Mouse (Mus musculus) forebrain, embryonic 16.5 days (tissue): Measurements from ENCODE around the gene Slc6a5. TPM values are rescaled to one million over a fixed set of nuclear protein-coding genes. Genes with fewer than 3 reads are reported as not detected.

ENCODE experiments used
- ATAC-seq: fragments of 200-750 bp; cut with Nextera tagmentation; 2 replicates; pipeline ENCODE4 v1.8.0; 2017; ENCODE audit warnings: mild to moderate bottlenecking, moderate library complexity
- H3K27ac ChIP-seq: fragments of 300-500 bp; sonication (generic); 2 replicates; pipeline ENCODE4 v1.5.1; 2014; ENCODE audit warnings: low read length, control low read depth
- H3K27me3 ChIP-seq: fragments of 300-500 bp; sonication (generic); replicated peaks from 2 replicates; pipeline ENCODE4 v1.6.1; 2014; ENCODE audit warnings: low read length; ENCODE audit not compliant: control insufficient read depth, insufficient read depth
- H3K36me3 ChIP-seq: fragments of 300-500 bp; sonication (generic); 2 replicates; pipeline ENCODE4 v1.6.1; 2014; ENCODE audit not compliant: control insufficient read depth, insufficient read depth
- H3K4me1 ChIP-seq: fragments of 300-500 bp; sonication (generic); replicated peaks from 2 replicates; pipeline ENCODE4 v1.6.1; 2014; ENCODE audit warnings: low read length; ENCODE audit not compliant: control insufficient read depth, insufficient read depth
- H3K4me2 ChIP-seq: fragments of 300-500 bp; sonication (generic); 2 replicates; pipeline ENCODE4 v1.6.1; 2014; ENCODE audit warnings: mild to moderate bottlenecking, low read length, control low read depth
- H3K4me3 ChIP-seq: fragments of 300-500 bp; sonication (generic); replicated peaks from 2 replicates; pipeline ENCODE4 v1.5.1; 2014; ENCODE audit warnings: mild to moderate bottlenecking, low read length, control low read depth
- H3K9ac ChIP-seq: fragments of 300-500 bp; sonication (generic); replicated peaks from 2 replicates; pipeline ENCODE4 v1.6.1; 2014; ENCODE audit warnings: low read depth, low read length, control low read depth
- H3K9me3 ChIP-seq: fragments of 300-500 bp; sonication (generic); 2 replicates; pipeline ENCODE4 v1.6.1; 2016; ENCODE audit warnings: low read length; ENCODE audit not compliant: control insufficient read depth
- WGBS: fragments of 180-500 bp; shearing (Covaris S2); extraction: QIAGEN DNeasy Blood & Tissue Kit; methylation state at CpG from one replicate; pipeline ENCODE4 v1.1.7; 2014; 5-methylcytosine and 5-hydroxymethylcytosine counted together
- polyA plus RNA-seq: library from polyadenylated mRNA; unstranded; fragments of >200 nt; fragmentation: Nextera tagmentation; extraction: Ambion mirVana; gene quantifications from 2 replicates; pipeline ENCODE4 v1.2.1, GENCODE M21; 2015

Gene Slc6a5
- polyA plus RNA-seq, 1 experiment from 2014 or later = not detected

- H3K27ac ChIP-seq = no peak overlapping the region
- 12% methylated on average over 16 of the region's 16 CpGs for WGBS
- no peaks in the 10 kb centered on the region for H3K9me3 ChIP-seq
- peaks cover 14% of the 10 kb centered on the region for H3K4me1 ChIP-seq
- no peak overlapping the region for H3K4me3 ChIP-seq
- H3K9ac ChIP-seq = no peak overlapping the region
- peak; percentile 74 for ATAC-seq
- peak overlapping the region; percentile 30; the same call in 1 of the 2 replicates for H3K4me2 ChIP-seq
- no peaks in the 10 kb centered on the region for H3K27me3 ChIP-seq
- H3K36me3 ChIP-seq = no peaks in the 10 kb centered on the region
Measured at GRCm38 (mm10) chr7:49882694-49883389, 27.1 kb upstream of the Slc6a5 start.

GRCm38 (mm10) chr7:49887776-49888390 is 22.1 kb upstream of the Slc6a5 start:
- no peak overlapping the region for H3K4me2 ChIP-seq
- no peaks in the 10 kb centered on the region for H3K36me3 ChIP-seq
- no peaks in the 10 kb centered on the region for H3K27me3 ChIP-seq
- no peaks in the 10 kb centered on the region for H3K9me3 ChIP-seq
- WGBS = 78% methylated on average over 2 of the region's 2 CpGs
- no peak overlapping the region for H3K27ac ChIP-seq
- no peak overlapping the region for H3K9ac ChIP-seq
- H3K4me1 ChIP-seq = peaks cover 3% of the 10 kb centered on the region; the same call in 1 of the 2 replicates
- ATAC-seq = no peak
- H3K4me3 ChIP-seq = no peak overlapping the region

DNA sequence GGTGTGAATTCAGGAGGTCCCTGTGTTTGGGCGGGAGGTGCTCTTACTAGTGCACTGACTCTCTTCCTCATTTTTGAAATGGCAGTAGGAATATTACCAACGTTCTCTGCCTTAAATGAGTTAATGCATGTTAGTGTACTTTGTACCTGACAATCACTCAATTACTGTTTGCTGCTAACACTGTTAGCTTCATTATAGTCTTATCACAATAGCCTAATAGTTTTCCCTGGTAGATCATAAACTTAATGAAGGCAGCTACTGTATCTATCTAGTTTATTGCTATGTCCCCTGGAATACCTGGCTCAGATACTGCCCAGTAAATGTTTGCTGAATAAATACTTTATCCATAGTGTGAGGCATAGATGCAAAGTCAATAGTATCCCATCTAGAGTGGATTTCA is 15.2 kb upstream of the Slc6a5 start:
- Histone ChIP-seq H3K36me3 (no peaks in the 10 kb centered on the region), H3K4me2 (no peak overlapping the region), H3K9me3 (no peaks in the 10 kb centered on the region), H3K4me1 (no peaks in the 10 kb centered on the region), H3K27me3 (no peaks in the 10 kb centered on the region; the same call in 1 of the 2 replicates), H3K9ac (no peak overlapping the region), H3K27ac (no peak overlapping the region), H3K4me3 (no peak overlapping the region)
- no peak for ATAC-seq
- WGBS = 72% methylated on average over 2 of the region's 2 CpGs

DNA sequence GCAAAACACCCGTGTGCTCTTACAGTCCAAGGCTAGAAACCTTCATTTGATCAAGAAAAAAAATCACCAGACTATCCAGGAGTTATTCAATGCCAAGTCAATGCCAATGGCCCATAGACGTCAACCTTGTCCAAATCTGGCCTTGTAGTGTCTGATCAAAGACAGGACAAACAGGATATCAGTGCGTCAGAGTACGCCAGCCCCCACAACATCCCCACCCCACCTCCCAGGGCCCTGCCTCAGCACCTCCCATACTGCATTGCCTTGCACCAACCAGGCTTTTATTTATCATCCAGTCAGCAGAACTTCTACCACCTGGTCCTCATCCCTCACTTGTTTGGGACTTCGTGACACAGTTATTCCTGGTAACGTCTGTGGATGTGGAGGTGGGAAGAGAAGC is 14.7 kb upstream of the Slc6a5 start:
- Histone ChIP-seq H3K9ac (no peak overlapping the region), H3K9me3 (no peaks in the 10 kb centered on the region), H3K27ac (no peak overlapping the region), H3K4me3 (no peak overlapping the region), H3K4me2 (no peak overlapping the region), H3K4me1 (no peaks in the 10 kb centered on the region), H3K36me3 (no peaks in the 10 kb centered on the region), H3K27me3 (no peaks in the 10 kb centered on the region; the same call in 1 of the 2 replicates)
- 80% methylated on average over 6 of the region's 6 CpGs for WGBS
- no peak for ATAC-seq

DNA sequence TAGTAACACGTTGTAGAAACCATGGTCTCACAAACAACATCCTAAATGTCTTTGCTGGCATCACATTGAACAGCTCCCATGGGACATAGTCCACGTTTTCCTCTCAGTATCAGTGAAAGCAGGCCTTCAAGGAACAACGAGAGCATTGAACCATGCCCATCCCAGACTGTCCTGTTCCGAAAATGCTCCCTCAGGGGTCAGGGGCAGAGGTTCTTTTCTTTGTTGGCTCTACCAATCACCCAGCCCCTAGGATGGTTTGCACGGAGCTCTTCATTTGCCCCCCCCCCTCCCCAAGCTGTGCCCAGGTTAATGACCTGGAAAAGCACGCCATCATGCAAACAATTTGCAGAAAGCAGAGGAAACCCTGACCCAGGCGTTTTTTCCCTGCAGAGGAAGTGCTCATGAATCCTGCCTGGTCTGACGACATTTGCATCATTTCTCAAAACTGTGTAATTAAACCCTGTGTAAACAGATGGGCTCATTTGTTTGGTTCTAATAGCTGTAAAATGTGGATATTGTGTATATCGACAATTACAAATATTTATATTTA is 7.9 kb upstream of the Slc6a5 start:
- Histone ChIP-seq H3K4me3 (no peak overlapping the region), H3K36me3 (no peaks in the 10 kb centered on the region), H3K4me2 (no peak overlapping the region), H3K27ac (no peak overlapping the region), H3K27me3 (peaks cover 41% of the 10 kb centered on the region), H3K9me3 (no peaks in the 10 kb centered on the region), H3K4me1 (no peaks in the 10 kb centered on the region), H3K9ac (no peak overlapping the region)
- WGBS = 36% methylated on average over 9 of the region's 9 CpGs
- ATAC-seq = no peak

DNA sequence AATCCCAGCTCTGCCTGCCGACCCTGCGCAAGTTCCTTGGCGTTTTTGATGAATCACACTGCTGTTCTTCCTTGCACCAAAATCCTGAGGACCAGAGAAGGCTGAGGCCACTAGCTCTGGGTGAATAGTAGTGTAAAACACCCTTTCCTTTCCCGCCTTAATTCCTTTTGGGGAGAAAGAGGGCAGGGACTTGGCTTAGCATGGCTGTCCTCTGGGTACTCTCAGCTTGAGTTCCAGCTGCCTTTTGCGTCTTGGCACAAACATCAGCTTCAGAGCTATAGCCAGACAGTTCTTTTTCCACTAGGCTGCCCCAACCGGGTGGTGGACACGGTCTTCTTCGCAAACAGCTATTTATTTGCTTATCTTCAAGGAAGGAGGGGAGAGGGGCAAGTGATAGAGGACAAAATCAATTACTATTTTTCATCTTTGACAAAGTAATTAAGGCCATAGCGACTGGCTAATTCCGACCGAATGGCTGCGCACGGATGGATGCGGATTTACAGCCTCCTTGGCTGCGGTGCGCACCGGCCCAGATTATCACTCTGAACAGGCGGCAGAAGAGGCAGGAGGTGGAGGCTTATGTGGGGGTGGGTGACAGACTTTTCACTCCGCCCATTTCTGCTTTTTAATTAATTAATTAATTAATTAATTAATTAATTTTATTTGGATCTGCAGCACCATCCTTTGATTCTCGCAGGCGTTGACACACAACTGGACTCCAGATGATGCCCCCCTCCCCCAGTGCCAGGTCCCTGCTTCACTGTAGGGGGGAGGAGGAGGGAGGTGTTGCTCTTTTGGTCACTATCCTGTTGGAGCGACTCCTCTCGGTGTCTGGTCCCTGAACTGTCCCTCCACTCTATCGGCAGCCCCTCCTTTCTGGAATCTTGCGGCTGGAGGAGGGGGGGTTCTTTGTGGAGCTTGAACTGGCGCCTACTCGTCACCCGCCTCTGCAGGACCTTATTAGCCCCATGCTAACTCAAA is 2.5 kb upstream of the Slc6a5 start:
- H3K4me1 ChIP-seq = peaks cover 6% of the 10 kb centered on the region
- no peak overlapping the region for H3K4me2 ChIP-seq
- WGBS = 2% methylated on average over 28 of the region's 28 CpGs
- no peaks in the 10 kb centered on the region for H3K36me3 ChIP-seq
- no peak overlapping the region for H3K27ac ChIP-seq
- H3K9me3 ChIP-seq = no peaks in the 10 kb centered on the region
- H3K9ac ChIP-seq = no peak overlapping the region
- ATAC-seq = no peak; the same call in 1 of the 2 replicates
- no peak overlapping the region for H3K4me3 ChIP-seq
- H3K27me3 ChIP-seq = peaks cover 75% of the 10 kb centered on the region

DNA sequence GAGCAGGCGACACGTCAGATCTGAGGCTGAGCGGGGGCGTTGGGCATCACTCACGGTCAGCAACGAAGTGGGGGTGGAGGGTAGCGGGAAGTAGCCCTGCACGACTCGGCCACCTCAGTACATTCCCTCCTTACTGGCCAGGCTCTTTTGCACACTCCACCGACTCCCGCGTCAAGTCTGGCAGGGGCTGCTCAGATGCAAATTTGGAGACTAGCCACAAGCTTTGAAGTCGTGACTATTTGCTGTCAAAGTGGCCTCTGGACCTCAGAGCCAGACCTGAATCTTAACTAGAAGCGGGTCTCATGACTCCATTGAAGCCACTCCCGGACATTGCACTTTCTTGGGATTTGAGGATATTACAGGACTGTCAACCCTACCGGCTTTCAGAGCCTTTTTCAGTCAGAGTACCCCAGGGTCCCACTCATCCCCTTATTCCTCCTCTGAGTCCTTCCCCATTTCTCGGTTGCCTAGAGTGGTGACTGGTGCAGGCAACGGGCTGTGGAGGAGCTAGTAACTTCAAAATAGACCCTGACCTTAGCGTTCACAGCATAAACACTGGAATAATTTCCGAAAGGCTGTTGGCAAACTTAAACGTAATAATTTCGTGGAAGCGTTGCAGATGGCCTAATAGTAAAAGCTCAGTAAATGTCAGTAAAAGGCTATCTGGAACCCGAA is 1.6 kb upstream of the Slc6a5 start:
- H3K9me3 ChIP-seq = no peaks in the 10 kb centered on the region
- WGBS = under 1% methylated on average over 24 of the region's 24 CpGs
- ATAC-seq = no peak
- H3K4me2 ChIP-seq = no peak overlapping the region
- no peaks in the 10 kb centered on the region for H3K36me3 ChIP-seq
- no peak overlapping the region for H3K9ac ChIP-seq
- peaks cover 6% of the 10 kb centered on the region for H3K4me1 ChIP-seq
- H3K27ac ChIP-seq = no peak overlapping the region
- peaks cover 81% of the 10 kb centered on the region for H3K27me3 ChIP-seq
- H3K4me3 ChIP-seq = no peak overlapping the region

DNA sequence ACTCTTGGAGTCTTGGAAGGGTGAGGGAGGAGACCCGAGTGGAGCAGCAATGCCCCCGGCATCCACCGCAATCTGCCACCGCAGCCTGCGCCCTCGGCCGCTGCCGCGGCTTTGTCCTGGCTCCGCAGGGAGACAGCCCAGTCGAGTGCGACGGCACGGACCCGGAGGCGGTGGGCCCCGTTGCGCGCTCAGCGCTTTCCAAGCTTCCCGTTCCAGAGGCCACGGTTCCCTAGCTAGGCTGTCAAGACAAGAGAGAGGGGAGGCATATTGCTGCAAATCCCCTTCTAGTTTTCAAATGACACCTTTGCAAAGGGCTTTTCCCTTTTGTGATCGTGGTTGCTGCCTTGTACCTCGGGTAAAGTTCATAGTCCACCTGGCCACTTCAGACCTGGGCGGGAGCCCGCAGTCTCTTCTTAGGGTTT is 945 bp upstream of the Slc6a5 start:
- H3K4me3 ChIP-seq = no peak overlapping the region
- peaks cover 82% of the 10 kb centered on the region for H3K27me3 ChIP-seq
- H3K9me3 ChIP-seq = no peaks in the 10 kb centered on the region
- WGBS = under 1% methylated on average over 26 of the region's 26 CpGs
- H3K36me3 ChIP-seq = no peaks in the 10 kb centered on the region
- ATAC-seq = peak; percentile 14; the same call in 1 of the 2 replicates
- peaks cover 6% of the 10 kb centered on the region for H3K4me1 ChIP-seq
- no peak overlapping the region for H3K4me2 ChIP-seq
- H3K27ac ChIP-seq = no peak overlapping the region
- H3K9ac ChIP-seq = no peak overlapping the region
